Mouse (Mus musculus): Measurements from ENCODE around the gene Akap10. TPM values are rescaled to one million over a fixed set of nuclear protein-coding genes. Genes with fewer than 3 reads are reported as not detected.

Akap10 gene
- polyA plus RNA-seq, 1 experiment from 2014 or later: 8.1 TPM

DNA sequence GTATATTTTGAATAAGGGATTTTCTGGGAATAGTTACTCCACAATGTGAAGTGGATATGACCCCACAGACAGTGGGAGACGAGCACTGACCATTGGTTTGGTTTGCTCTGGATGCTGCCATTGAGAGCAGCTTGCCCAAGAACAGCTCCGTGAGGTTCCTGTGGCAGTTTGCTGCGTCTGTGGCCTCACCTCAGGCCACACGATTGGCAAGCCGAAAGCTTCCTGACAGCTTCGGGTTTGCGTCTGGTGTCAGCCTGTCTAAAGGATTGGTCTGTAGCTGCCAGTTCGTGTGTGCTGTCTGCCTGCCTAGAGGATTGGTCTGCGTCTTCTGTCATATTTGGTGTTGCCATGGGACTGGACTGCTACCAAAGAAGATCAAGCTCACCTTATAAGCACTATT is 14.4 kb upstream of the Akap10 start:
- Histone ChIP-seq H3K27me3 (ENCODE audit: insufficient read depth, low read length) (no peaks in the 10 kb centered on the region), H3K4me1 (replicated peaks; ENCODE audit: insufficient read depth, low read length) (no peaks in the 10 kb centered on the region), H3K9ac (ENCODE audit: low read depth, low read length) (no peak overlapping the region), H3K4me2 (ENCODE audit: low read length) (no peak overlapping the region), H3K9me3 (replicated peaks; ENCODE audit: low read length) (no peaks in the 10 kb centered on the region), H3K4me3 (replicated peaks; ENCODE audit: low read depth, low read length) (no peak overlapping the region), H3K36me3 (ENCODE audit: insufficient read depth, low read length) (no peaks in the 10 kb centered on the region), H3K27ac (no peak overlapping the region)
- ATAC-seq (replicated peaks; ENCODE audit: low FRiP score, low read depth): no peak
- no peak for TF ChIP-seq CTCF (IDR thresholded peaks at IDR 0.05; ENCODE audit: low read depth)
- WGBS: 80% methylated on average over 9 of the region's 9 CpGs
- no peak for DNase-seq (ENCODE audit: low spot score)

DNA sequence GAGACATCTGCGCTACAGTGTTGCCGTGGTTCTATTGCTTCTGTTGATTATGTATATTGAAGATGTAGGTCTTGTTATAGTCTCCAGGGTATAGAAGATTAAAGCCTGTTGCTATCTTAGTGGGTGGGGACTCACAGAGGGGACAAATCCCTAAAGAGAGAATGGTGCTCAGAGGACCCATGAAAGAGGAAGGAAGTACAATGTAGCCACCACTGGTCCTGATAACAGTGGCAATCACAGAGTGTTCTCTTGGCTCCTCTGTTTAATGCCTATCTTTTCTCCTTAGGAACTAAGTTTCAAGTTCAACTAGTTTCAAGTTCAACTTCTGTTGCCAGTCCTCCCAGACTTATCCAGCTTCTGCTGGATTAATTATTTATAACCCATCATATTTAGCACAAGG is 12.9 kb upstream of the Akap10 start:
- H3K4me1 ChIP-seq (replicated peaks; ENCODE audit: insufficient read depth, low read length): no peaks in the 10 kb centered on the region
- no peak overlapping the region for H3K27ac ChIP-seq
- TF ChIP-seq CTCF (IDR thresholded peaks at IDR 0.05; ENCODE audit: low read depth): no peak
- H3K4me2 ChIP-seq (ENCODE audit: low read length): no peak overlapping the region
- H3K27me3 ChIP-seq (ENCODE audit: insufficient read depth, low read length): no peaks in the 10 kb centered on the region
- WGBS: 91% methylated on average over 2 of the region's 2 CpGs
- H3K9me3 ChIP-seq (replicated peaks; ENCODE audit: low read length): no peaks in the 10 kb centered on the region
- no peak for ATAC-seq (replicated peaks; ENCODE audit: low FRiP score, low read depth)
- H3K4me3 ChIP-seq (replicated peaks; ENCODE audit: low read depth, low read length): no peak overlapping the region
- no peak for DNase-seq (ENCODE audit: low spot score)
- H3K36me3 ChIP-seq (ENCODE audit: insufficient read depth, low read length): no peaks in the 10 kb centered on the region
- H3K9ac ChIP-seq (ENCODE audit: low read depth, low read length): no peak overlapping the region

DNA sequence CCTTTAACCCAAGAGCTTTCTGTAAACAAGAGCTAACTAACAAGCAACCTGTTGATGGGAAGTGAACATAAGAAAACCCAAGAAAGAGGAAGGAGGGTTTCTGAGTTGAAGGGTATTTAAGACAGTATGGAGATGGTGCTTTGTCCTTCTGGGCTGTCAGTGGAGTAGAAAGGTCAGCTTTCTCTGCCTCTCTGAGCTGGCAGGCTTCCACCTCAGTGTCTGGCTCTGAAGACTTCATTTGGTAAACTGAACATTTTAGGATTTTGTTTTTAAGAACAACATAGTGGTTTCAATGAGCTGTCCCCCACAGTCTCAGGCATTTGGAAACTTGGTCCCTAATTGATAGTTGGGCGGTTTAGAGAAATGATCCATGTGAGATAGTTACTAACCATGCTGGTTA is 7.7 kb upstream of the Akap10 start:
- Histone ChIP-seq H3K9ac (ENCODE audit: low read depth, low read length) (no peak overlapping the region), H3K9me3 (replicated peaks; ENCODE audit: low read length) (no peaks in the 10 kb centered on the region), H3K36me3 (ENCODE audit: insufficient read depth, low read length) (no peaks in the 10 kb centered on the region), H3K4me1 (replicated peaks; ENCODE audit: insufficient read depth, low read length) (no peaks in the 10 kb centered on the region), H3K27ac (no peak overlapping the region), H3K4me3 (replicated peaks; ENCODE audit: low read depth, low read length) (no peak overlapping the region), H3K27me3 (ENCODE audit: insufficient read depth, low read length) (no peaks in the 10 kb centered on the region), H3K4me2 (ENCODE audit: low read length) (no peak overlapping the region)
- TF ChIP-seq CTCF (IDR thresholded peaks at IDR 0.05; ENCODE audit: low read depth): no peak
- no peak for ATAC-seq (replicated peaks; ENCODE audit: low FRiP score, low read depth)
- 83% methylated on average over 1 of the region's 1 CpGs for WGBS
- DNase-seq (ENCODE audit: low spot score): no peak

- no peaks in the 10 kb centered on the region for H3K4me1 ChIP-seq (replicated peaks; ENCODE audit: insufficient read depth, low read length)
- no peak for DNase-seq (ENCODE audit: low spot score)
- H3K27me3 ChIP-seq (ENCODE audit: insufficient read depth, low read length): no peaks in the 10 kb centered on the region
- H3K4me3 ChIP-seq (replicated peaks; ENCODE audit: low read depth, low read length): peak overlapping the region; percentile 97
- peak overlapping the region; percentile 74 for H3K4me2 ChIP-seq (ENCODE audit: low read length)
- no peaks in the 10 kb centered on the region for H3K9me3 ChIP-seq (replicated peaks; ENCODE audit: low read length)
- H3K36me3 ChIP-seq (ENCODE audit: insufficient read depth, low read length): no peaks in the 10 kb centered on the region
- H3K9ac ChIP-seq (ENCODE audit: low read depth, low read length): peak overlapping the region; percentile 94
- peak overlapping the region; percentile 97 for H3K27ac ChIP-seq
- WGBS: 17% methylated on average over 11 of the region's 11 CpGs
- TF ChIP-seq CTCF (IDR thresholded peaks at IDR 0.05; ENCODE audit: low read depth): no peak
- peak; percentile 4; the same call in 1 of the 2 replicates for ATAC-seq (replicated peaks; ENCODE audit: low FRiP score, low read depth)
These were observed 861 bp upstream of the Akap10 start for GRCm38 (mm10) chr11:61930640-61931586.

DNA sequence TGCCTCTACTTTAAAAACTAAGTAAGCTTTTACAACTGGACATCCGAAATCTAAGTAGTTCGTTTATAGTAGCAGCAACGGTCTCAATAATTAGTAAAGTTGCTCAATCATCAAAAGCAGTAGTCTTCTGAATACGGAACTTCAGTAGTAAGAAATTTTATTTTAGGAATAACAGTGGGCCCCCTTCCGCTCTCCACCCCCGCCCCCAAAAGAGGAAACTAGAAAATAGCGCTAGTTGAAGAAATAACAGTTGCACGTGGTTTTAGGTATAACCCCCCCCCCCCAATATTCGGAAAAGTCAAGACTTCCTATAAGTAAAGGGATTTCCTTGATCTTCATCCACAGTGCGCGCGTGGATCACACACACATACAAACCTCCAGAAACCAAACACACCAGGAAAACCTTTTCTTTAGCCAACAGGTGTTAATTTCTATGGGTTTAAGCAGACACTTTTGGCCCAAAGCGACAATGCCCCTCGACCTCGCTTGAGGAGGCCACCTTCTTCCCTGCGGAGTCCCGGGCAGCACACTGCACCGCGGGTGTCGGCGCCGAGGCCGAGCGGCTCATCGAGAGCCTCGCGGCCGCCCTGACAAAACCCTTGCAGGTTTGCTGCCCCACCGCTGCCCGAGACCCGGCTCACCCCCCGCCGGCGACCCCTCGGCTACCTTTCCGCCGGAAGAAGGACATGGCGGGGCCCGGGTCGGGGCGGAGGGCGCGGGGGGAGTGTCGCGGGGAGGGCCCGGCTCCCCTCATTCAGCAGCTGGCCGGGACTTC is 542 bp downstream of the Akap10 start:
- ATAC-seq (replicated peaks; ENCODE audit: low FRiP score, low read depth): peak; percentile 58
- 1% methylated on average over 38 of the region's 47 CpGs for WGBS
- Histone ChIP-seq H3K36me3 (ENCODE audit: insufficient read depth, low read length) (no peaks in the 10 kb centered on the region), H3K27me3 (ENCODE audit: insufficient read depth, low read length) (no peaks in the 10 kb centered on the region), H3K27ac (peak overlapping the region; percentile 97), H3K4me1 (replicated peaks; ENCODE audit: insufficient read depth, low read length) (no peaks in the 10 kb centered on the region), H3K9me3 (replicated peaks; ENCODE audit: low read length) (no peaks in the 10 kb centered on the region), H3K4me3 (replicated peaks; ENCODE audit: low read depth, low read length) (peak overlapping the region; percentile 97), H3K4me2 (ENCODE audit: low read length) (peak overlapping the region; percentile 74), H3K9ac (ENCODE audit: low read depth, low read length) (peak overlapping the region; percentile 94)
- TF ChIP-seq CTCF (IDR thresholded peaks at IDR 0.05; ENCODE audit: low read depth): no peak
- no peak for DNase-seq (ENCODE audit: low spot score)

DNA sequence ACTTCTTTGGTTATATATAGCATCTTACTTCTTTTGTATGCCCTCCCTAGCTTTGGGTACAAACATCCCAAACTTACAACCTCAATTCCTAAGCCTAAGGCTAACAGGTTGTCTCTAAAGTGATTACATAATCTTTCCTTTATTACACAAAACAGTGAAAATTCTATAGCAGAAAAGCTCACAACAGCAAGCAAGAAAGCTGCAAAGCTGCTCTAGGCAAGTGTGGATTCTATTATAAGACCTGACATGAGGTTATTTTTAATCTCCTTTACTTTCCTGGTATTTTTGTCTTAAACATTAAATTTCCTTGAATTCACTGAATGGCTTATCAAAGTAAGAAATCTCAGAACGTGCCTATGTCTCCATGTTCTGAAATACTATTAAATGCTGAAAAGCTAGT is 6.7 kb downstream of the Akap10 start:
- 69% methylated on average over 1 of the region's 1 CpGs for WGBS
- no peak overlapping the region for H3K4me2 ChIP-seq (ENCODE audit: low read length)

More for the DNA sequence above, 6.7 kb downstream of the Akap10 start:
- ATAC-seq (replicated peaks; ENCODE audit: low FRiP score, low read depth) (no peak), DNase-seq (ENCODE audit: low spot score) (no peak)
- H3K27me3 ChIP-seq (ENCODE audit: insufficient read depth, low read length): no peaks in the 10 kb centered on the region
- H3K4me1 ChIP-seq (replicated peaks; ENCODE audit: insufficient read depth, low read length): no peaks in the 10 kb centered on the region
- no peak overlapping the region for H3K9ac ChIP-seq (ENCODE audit: low read depth, low read length)
- H3K36me3 ChIP-seq (ENCODE audit: insufficient read depth, low read length): 0 out of 2 replicates have a peak, but pooled peaks cover 9% of the 10 kb centered on the region
- no peaks in the 10 kb centered on the region for H3K9me3 ChIP-seq (replicated peaks; ENCODE audit: low read length)
- no peak overlapping the region for H3K27ac ChIP-seq
- no peak overlapping the region for H3K4me3 ChIP-seq (replicated peaks; ENCODE audit: low read depth, low read length)
- TF ChIP-seq CTCF (IDR thresholded peaks at IDR 0.05; ENCODE audit: low read depth): no peak

All from kidney, postnatal 0 days (tissue).